Mouse (Mus musculus): ENCODE measurements at regions not wholly inside any gene's neighbourhood (a gene's known extent, or its start where the extent isn't known, plus 50 kb on each side); places are given as distances from the start of the nearest gene placed in this dataset.

GRCm38 (mm10) chr9:43636372-43636965 is 107.3 kb upstream of the Nectin1 start:
- DNase-seq: no peak

GRCm38 (mm10) chr9:43658186-43658585 is 85.6 kb upstream of the Nectin1 start:
- no peak for DNase-seq

GRCm38 (mm10) chr9:43659237-43659636 is 84.5 kb upstream of the Nectin1 start:
- DNase-seq: no peak

GRCm38 (mm10) chr9:43660151-43660550 is 83.6 kb upstream of the Nectin1 start:
- no peak for DNase-seq

- DNase-seq: no peak
Observed at GRCm38 (mm10) chr9:43660896-43661563, 82.8 kb upstream of the Nectin1 start.

- no peak for DNase-seq
Observed at GRCm38 (mm10) chr9:43661646-43662045, 82.1 kb upstream of the Nectin1 start.

- DNase-seq: no peak
Observed at GRCm38 (mm10) chr9:43667386-43667785, 76.4 kb upstream of the Nectin1 start.

GRCm38 (mm10) chr9:43667974-43668373 is 75.8 kb upstream of the Nectin1 start:
- no peak for DNase-seq

GRCm38 (mm10) chr9:43668731-43669130 is 75.1 kb upstream of the Nectin1 start:
- no peak for DNase-seq

GRCm38 (mm10) chr9:43670563-43670962 is 73.2 kb upstream of the Nectin1 start:
- DNase-seq: no peak

- DNase-seq: no peak
Observed at GRCm38 (mm10) chr9:43673171-43673680, 70.6 kb upstream of the Nectin1 start.

GRCm38 (mm10) chr9:43674321-43674720 is 69.5 kb upstream of the Nectin1 start:
- DNase-seq: no peak

- DNase-seq: no peak
Observed at GRCm38 (mm10) chr9:43676011-43676410, 67.8 kb upstream of the Nectin1 start.

- DNase-seq: no peak
Observed at GRCm38 (mm10) chr9:43679331-43679730, 64.5 kb upstream of the Nectin1 start.

GRCm38 (mm10) chr9:43681317-43681716 is 62.5 kb upstream of the Nectin1 start:
- no peak for DNase-seq

- DNase-seq: no peak
Observed at GRCm38 (mm10) chr9:43682102-43682501, 61.7 kb upstream of the Nectin1 start.

GRCm38 (mm10) chr9:43684596-43684995 is 59.2 kb upstream of the Nectin1 start:
- no peak for DNase-seq

GRCm38 (mm10) chr9:43692015-43692414 is 51.8 kb upstream of the Nectin1 start:
- DNase-seq: no peak

GRCm38 (mm10) chr9:43692538-43692937 is 51.2 kb upstream of the Nectin1 start:
- no peak for DNase-seq

Measured in right cerebral cortex, postnatal 4 days (tissue).